Mouse (Mus musculus): ENCODE measurements around the gene Tmx4. TPM values are rescaled to one million over a fixed set of nuclear protein-coding genes. Genes with fewer than 3 reads are reported as not detected.

Gene Tmx4
- polyA plus RNA-seq, 1 experiment = 11.4 TPM

DNA sequence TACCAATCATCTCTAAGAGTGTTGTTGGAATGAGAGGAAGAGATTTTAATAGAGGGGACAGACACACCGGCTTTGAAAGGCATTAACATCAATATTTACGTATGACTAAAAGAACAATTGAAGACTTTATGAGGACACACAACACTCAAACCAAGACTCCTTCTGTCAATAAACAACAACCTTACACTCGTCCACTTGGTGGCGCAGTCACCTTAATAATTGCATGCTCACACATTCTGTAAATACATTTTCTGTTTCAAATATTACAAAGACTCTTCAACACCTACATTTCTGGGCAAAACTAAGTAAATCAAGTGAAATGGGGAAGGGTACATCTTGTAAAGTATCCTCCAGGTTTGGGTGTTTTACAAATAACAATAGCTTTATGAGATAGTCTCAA, 94.2 kb downstream of the Tmx4 start:
- no peak overlapping the region for H3K27ac ChIP-seq (ENCODE audit: insufficient read depth, low read length)
- H3K4me1 ChIP-seq (ENCODE audit: control insufficient read depth, insufficient read depth, low read length) = no peaks in the 10 kb centered on the region
- no peak overlapping the region for H3K4me3 ChIP-seq (ENCODE audit: low read depth, low read length)
- no peaks in the 10 kb centered on the region for H3K27me3 ChIP-seq (ENCODE audit: control insufficient read depth, insufficient read depth, low read length, poor library complexity, severe bottlenecking)
- H3K9ac ChIP-seq (ENCODE audit: low read depth, poor library complexity, severe bottlenecking) = no peak overlapping the region
- no peaks in the 10 kb centered on the region for H3K9me3 ChIP-seq (replicated peaks; ENCODE audit: control insufficient read depth, insufficient read depth, low read length, poor library complexity, severe bottlenecking)
- no peak for TF ChIP-seq POLR2A (IDR thresholded peaks at IDR 0.05; ENCODE audit: insufficient read depth, low read length)
- no peaks in the 10 kb centered on the region for H3K36me3 ChIP-seq (ENCODE audit: control insufficient read depth, insufficient read depth, low read length, poor library complexity, severe bottlenecking)

DNA sequence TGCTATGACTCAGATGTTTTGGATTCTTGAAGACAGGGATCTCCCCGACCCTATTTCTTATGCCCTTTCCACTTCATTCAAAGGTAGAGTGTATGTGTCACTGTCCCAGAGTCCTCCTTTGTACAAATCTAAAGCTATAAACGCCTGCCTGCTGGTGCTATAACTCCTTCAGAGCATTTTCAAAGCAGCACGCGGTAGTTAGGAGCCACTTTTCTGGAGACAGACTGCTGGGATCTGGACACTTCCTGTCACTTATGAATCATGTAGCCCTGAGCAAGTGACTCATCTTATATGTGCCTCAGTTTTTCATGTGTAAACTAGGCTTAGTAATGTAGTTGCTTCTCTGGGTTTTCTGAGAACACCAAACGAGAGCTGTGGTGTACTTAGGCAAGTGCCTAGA, 98.8 kb downstream of the Tmx4 start:
- H3K27ac ChIP-seq (ENCODE audit: insufficient read depth, low read length) = no peak overlapping the region
- H3K4me3 ChIP-seq (ENCODE audit: low read depth, low read length) = no peak overlapping the region
- TF ChIP-seq CTCF (IDR thresholded peaks at IDR 0.05; ENCODE audit: low read depth, low read length) = no peak
- TF ChIP-seq POLR2A (IDR thresholded peaks at IDR 0.05; ENCODE audit: insufficient read depth, low read length) = no peak
- TF ChIP-seq EP300 (IDR thresholded peaks at IDR 0.05; ENCODE audit: insufficient read depth, low read depth, low read length) = no peak
- no peaks in the 10 kb centered on the region for H3K9me3 ChIP-seq (replicated peaks; ENCODE audit: control insufficient read depth, insufficient read depth, low read length, poor library complexity, severe bottlenecking)
- H3K27me3 ChIP-seq (ENCODE audit: control insufficient read depth, insufficient read depth, low read length, poor library complexity, severe bottlenecking) = no peaks in the 10 kb centered on the region
- H3K36me3 ChIP-seq (ENCODE audit: control insufficient read depth, insufficient read depth, low read length, poor library complexity, severe bottlenecking) = no peaks in the 10 kb centered on the region
- H3K9ac ChIP-seq (ENCODE audit: low read depth, poor library complexity, severe bottlenecking) = no peak overlapping the region
- H3K4me1 ChIP-seq (ENCODE audit: control insufficient read depth, insufficient read depth, low read length) = no peaks in the 10 kb centered on the region

DNA sequence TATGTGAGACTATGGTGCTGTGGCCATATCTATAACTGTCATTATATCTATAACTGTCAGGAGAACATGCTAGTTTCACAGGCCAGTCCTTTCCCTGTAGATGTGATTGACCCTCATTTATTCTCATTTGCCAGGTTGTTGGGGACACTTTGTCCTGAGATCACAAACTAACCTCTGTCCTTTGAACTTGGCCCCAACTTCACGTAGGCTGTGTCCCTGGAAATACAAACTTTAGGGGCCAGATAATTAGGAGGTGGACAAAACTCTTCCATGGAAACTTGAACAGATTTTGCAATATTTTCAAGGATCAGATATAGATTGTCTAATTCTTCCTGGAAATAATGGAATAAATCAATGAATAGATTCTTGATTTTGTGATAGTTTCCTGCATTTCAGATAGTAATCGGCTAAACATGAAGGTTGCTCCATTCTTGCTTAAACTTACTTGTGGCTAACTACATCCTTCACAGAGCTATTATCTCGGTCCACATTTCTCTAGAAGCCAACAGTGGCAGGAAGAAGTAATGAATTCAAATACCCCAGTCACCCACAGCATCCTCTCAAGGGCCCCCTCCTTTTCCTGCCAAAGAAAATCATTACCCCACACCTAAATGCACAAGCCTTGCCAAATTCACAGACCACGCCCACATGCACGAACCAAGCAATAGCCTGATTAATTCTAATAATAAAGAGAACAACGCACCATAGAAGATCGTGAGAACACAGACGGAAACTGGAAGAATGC, 99.5 kb downstream of the Tmx4 start:
- Histone ChIP-seq H3K27me3 (ENCODE audit: control insufficient read depth, insufficient read depth, low read length, poor library complexity, severe bottlenecking) (no peaks in the 10 kb centered on the region), H3K4me3 (ENCODE audit: low read depth, low read length) (no peak overlapping the region), H3K36me3 (ENCODE audit: control insufficient read depth, insufficient read depth, low read length, poor library complexity, severe bottlenecking) (no peaks in the 10 kb centered on the region), H3K27ac (ENCODE audit: insufficient read depth, low read length) (no peak overlapping the region), H3K4me1 (ENCODE audit: control insufficient read depth, insufficient read depth, low read length) (no peaks in the 10 kb centered on the region), H3K9me3 (replicated peaks; ENCODE audit: control insufficient read depth, insufficient read depth, low read length, poor library complexity, severe bottlenecking) (no peaks in the 10 kb centered on the region), H3K9ac (ENCODE audit: low read depth, poor library complexity, severe bottlenecking) (no peak overlapping the region)
- TF ChIP-seq POLR2A (IDR thresholded peaks at IDR 0.05; ENCODE audit: insufficient read depth, low read length) (no peak), EP300 (IDR thresholded peaks at IDR 0.05; ENCODE audit: insufficient read depth, low read depth, low read length) (no peak), CTCF (IDR thresholded peaks at IDR 0.05; ENCODE audit: low read depth, low read length) (no peak)

Other genes starting within 250 kb of the Tmx4 start
- gene Hao1, start 89.8 kb downstream of the Tmx4 start, polyA plus RNA-seq (2011; ENCODE audit: insufficient read depth, insufficient read length, low read depth, missing spikeins) = not detected in 2 replicates
- gene Plcb1, start 141.9 kb upstream of the Tmx4 start, polyA plus RNA-seq (2011; ENCODE audit: insufficient read depth, insufficient read length, low read depth, missing spikeins) = 0.19 and 0.21 TPM in 2 replicates

Measured in ES-Bruce4 (cell line).